Mouse (Mus musculus) limb, embryonic 14.5 days (tissue): ENCODE data around the gene Dab1. TPM values are rescaled to one million over a fixed set of nuclear protein-coding genes. Genes with fewer than 3 reads are reported as not detected.

Experiments used
- ATAC-seq: fragments of 200-750 bp; cut with Nextera tagmentation; 2 replicates; pipeline ENCODE4 v1.8.0; 2017; ENCODE audit warnings: low read depth, moderate number of reproducible peaks, moderate TSS enrichment; ENCODE audit not compliant: low FRiP score
- DNase-seq: peaks from one replicate; pipeline ENCODE4 v3.0.0-alpha.2; 2015; ENCODE audit warnings: low spot score
- H3K27ac ChIP-seq: fragments of 300-500 bp; sonication (generic); replicated peaks from 2 replicates; pipeline ENCODE4 v1.5.1; 2014; ENCODE audit warnings: low read depth, mild to moderate bottlenecking, low read length, moderate library complexity, mixed read lengths
- H3K27me3 ChIP-seq: fragments of 300-500 bp; sonication (generic); 2 replicates; pipeline ENCODE4 v1.6.1; 2014; ENCODE audit warnings: low read length, mixed read lengths; ENCODE audit not compliant: control insufficient read depth, insufficient read depth
- H3K36me3 ChIP-seq: fragments of 300-500 bp; sonication (generic); 2 replicates; pipeline ENCODE4 v1.6.1; 2014; ENCODE audit warnings: mild to moderate bottlenecking, low read length, moderate library complexity, mixed read lengths; ENCODE audit not compliant: control insufficient read depth, insufficient read depth
- H3K4me1 ChIP-seq: fragments of 300-500 bp; sonication (generic); 2 replicates; pipeline ENCODE4 v1.6.1; 2014; ENCODE audit warnings: antibody characterized with exemption, low read length, mixed read lengths; ENCODE audit not compliant: control insufficient read depth, insufficient read depth
- H3K4me2 ChIP-seq: fragments of 300-500 bp; sonication (generic); replicated peaks from 2 replicates; pipeline ENCODE4 v1.6.1; 2014; ENCODE audit warnings: low read depth, mild to moderate bottlenecking, low read length, moderate library complexity; ENCODE audit not compliant: severe bottlenecking
- H3K4me3 ChIP-seq: fragments of 300-500 bp; sonication (generic); replicated peaks from 2 replicates; pipeline ENCODE4 v1.5.1; 2014; ENCODE audit warnings: low read length
- H3K9ac ChIP-seq: fragments of 300-500 bp; sonication (generic); 2 replicates; pipeline ENCODE4 v1.6.1; 2014; ENCODE audit warnings: mild to moderate bottlenecking, low read depth, low read length, moderate library complexity; ENCODE audit not compliant: severe bottlenecking
- H3K9me3 ChIP-seq: fragments of 300-500 bp; sonication (generic); 2 replicates; pipeline ENCODE4 v1.6.1; 2016; ENCODE audit warnings: low read length; ENCODE audit not compliant: control insufficient read depth
- POLR2A ChIP-seq: fragments of 200-500 bp; IDR thresholded peaks from 2 replicates; pipeline ENCODE4 v1.8.0; 2012; ENCODE audit warnings: inconsistent platforms, mild to moderate bottlenecking, moderate library complexity, borderline replicate concordance; ENCODE audit not compliant: insufficient read depth, insufficient read length; ENCODE audit errors: extremely low read depth
- WGBS: fragments of 180-500 bp; shearing (Covaris S2); extraction: QIAGEN DNeasy Blood & Tissue Kit; methylation state at CpG from one replicate; pipeline ENCODE4 v1.1.7; 2014; 5-methylcytosine and 5-hydroxymethylcytosine counted together
- polyA plus RNA-seq, 2 experiments: library from polyadenylated mRNA; depleted of rRNA in 1 of 2; stranded (reverse) in 1 of 2; unstranded in 1 of 2; fragments of >200 nt; fragmentation: Nextera tagmentation in 1 of 2; extraction: Ambion mirVana in 1 of 2; gene quantifications; 2 replicates each; pipeline versions ENCODE4 v1.2.1 to v1.2.3; 2012 to 2014

Gene Dab1
- polyA plus RNA-seq, 2 experiments: 5.5 to 12.1 TPM

DNA sequence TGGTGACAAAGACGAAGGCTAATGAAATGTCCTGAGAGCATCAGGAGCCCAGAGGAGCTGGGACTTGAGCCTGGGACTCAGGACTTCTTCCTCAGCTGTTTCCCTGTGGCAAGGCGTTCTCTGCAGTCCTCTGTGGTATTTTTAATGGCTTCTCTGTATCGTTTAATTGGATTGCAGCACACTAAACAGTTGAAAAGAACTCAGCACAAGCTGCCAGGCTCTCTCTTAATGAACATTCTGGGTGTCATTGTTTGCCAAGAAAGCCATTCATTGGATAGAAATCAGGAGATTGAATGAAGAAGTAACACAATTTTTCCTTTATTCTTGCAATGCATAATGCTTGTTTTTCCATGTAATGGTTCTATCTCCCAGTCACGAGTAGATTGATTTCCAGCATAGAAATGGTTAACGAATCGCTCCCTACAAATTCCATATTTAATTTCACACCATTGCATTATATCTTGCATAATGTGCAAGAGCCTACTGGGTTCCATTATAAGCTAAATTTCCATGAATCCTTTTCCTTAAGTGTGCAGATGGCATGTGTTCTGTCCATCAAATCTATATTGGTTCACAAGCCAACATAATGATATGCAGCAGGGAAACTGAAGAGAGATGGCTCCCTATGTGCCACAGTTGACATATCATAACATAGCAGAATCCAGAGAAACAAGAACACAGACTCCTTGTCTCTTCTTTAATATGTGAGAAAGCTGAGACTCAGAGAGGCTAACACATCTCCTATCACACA lies 650.4 kb downstream of the Dab1 start:
- no peaks in the 10 kb centered on the region for H3K27me3 ChIP-seq
- H3K4me2 ChIP-seq: no peak overlapping the region
- 83% methylated on average over 6 of the region's 6 CpGs for WGBS
- H3K9ac ChIP-seq: no peak overlapping the region
- H3K4me1 ChIP-seq: no peaks in the 10 kb centered on the region
- no peak for TF ChIP-seq POLR2A
- DNase-seq (no peak), ATAC-seq (no peak)
- no peak overlapping the region for H3K27ac ChIP-seq
- H3K4me3 ChIP-seq: no peak overlapping the region
- no peaks in the 10 kb centered on the region for H3K36me3 ChIP-seq
- H3K9me3 ChIP-seq: no peaks in the 10 kb centered on the region

DNA sequence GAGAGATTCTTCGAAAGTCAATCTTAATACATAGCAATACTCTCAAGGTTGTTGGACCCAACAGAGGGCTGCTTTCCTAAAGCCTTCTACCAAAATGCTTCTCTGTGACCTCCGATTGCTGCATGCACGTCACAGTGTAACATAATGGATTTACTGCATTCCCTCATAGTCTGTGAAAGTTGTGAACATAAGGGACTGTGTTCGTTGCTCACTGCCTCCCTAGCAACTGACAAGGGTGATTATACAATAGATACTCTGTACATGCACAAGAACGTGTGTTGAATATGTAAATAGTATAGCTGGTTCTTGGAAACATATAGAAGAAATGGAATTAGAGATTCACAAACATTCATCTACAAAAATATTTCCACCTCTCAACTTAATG lies 651.0 kb downstream of the Dab1 start:
- H3K4me1 ChIP-seq: no peaks in the 10 kb centered on the region
- H3K27ac ChIP-seq: no peak overlapping the region
- H3K9me3 ChIP-seq: no peaks in the 10 kb centered on the region
- ATAC-seq: no peak
- H3K4me2 ChIP-seq: no peak overlapping the region
- H3K4me3 ChIP-seq: no peak overlapping the region
- 78% methylated on average over 5 of the region's 5 CpGs for WGBS
- TF ChIP-seq POLR2A: no peak
- no peak overlapping the region for H3K9ac ChIP-seq
- H3K36me3 ChIP-seq: no peaks in the 10 kb centered on the region
- no peak for DNase-seq
- H3K27me3 ChIP-seq: no peaks in the 10 kb centered on the region

DNA sequence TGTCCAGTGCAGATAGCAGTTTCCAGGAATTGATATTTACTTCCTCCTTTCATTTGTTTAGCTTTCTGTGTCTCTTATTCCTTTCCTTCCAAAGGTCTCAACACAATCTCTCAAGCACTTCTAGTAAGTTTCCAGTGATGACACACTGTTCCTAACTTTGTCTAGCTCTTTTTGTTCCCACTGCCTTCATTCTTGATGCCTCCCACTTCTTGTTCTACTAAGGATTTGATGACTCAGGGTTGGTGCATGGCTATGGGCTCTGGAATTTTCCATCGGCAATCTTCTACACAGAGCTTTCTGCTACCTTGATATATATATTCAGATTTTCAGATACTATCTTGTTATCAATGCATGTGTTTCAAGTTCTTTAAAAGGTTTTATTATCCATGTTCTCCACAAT lies 656.1 kb downstream of the Dab1 start:
- no peak overlapping the region for H3K9ac ChIP-seq
- no peaks in the 10 kb centered on the region for H3K9me3 ChIP-seq
- WGBS: 96% methylated on average over 1 of the region's 1 CpGs
- no peak for DNase-seq
- no peak for ATAC-seq
- H3K4me1 ChIP-seq: no peaks in the 10 kb centered on the region
- H3K36me3 ChIP-seq: no peaks in the 10 kb centered on the region
- no peak overlapping the region for H3K27ac ChIP-seq
- H3K4me3 ChIP-seq: no peak overlapping the region
- TF ChIP-seq POLR2A: no peak
- no peak overlapping the region for H3K4me2 ChIP-seq
- no peaks in the 10 kb centered on the region for H3K27me3 ChIP-seq

DNA sequence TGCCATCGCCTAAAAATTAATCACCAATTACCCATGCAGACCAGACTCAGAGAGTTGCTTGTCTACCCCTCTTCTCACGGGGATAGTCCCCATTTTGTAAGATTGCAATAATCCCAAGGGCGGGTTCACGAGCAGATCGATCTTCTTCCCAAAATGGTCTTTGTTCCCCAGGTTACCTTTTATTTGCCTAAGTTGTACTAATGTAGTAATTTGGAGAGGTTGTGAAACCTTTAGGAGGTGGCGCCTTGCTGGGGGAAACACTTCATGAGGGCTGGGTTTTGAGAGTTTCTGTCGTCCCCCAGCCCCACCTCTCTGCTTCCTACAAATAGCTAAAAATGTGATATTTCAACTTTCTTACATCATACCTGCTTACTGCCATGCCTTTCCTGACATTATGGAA lies 657.8 kb downstream of the Dab1 start:
- Histone ChIP-seq H3K9ac (no peak overlapping the region), H3K36me3 (no peaks in the 10 kb centered on the region), H3K27ac (no peak overlapping the region), H3K27me3 (no peaks in the 10 kb centered on the region), H3K4me3 (no peak overlapping the region), H3K4me2 (no peak overlapping the region), H3K4me1 (no peaks in the 10 kb centered on the region), H3K9me3 (no peaks in the 10 kb centered on the region)
- WGBS: 82% methylated on average over 7 of the region's 7 CpGs
- DNase-seq (no peak), ATAC-seq (no peak)
- TF ChIP-seq POLR2A: no peak

DNA sequence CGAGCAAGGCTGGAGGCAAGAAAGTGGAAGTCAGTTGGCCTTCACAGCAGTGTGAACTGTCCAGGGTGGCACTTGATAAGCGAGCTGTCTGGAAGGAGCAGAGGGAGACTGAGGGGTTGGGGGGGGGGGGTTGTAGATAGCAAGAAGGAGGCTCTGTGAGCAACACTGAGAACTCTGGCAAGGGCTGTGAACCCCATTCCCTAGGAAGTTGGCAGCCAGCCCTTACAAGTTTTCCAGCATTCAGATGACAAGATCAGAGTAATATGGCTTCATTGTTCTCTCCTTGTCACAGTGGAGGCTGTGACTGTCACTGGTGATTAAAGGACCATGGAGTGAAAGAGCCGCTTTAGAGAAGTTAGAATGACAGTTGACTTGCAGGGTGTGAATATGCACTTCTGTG lies 662.4 kb downstream of the Dab1 start:
- Histone ChIP-seq H3K27ac (no peak overlapping the region), H3K36me3 (no peaks in the 10 kb centered on the region)
- no peak for DNase-seq

More for the DNA sequence above, 662.4 kb downstream of the Dab1 start:
- Histone ChIP-seq H3K9me3 (no peaks in the 10 kb centered on the region), H3K4me1 (no peaks in the 10 kb centered on the region), H3K4me3 (no peak overlapping the region), H3K27me3 (no peaks in the 10 kb centered on the region), H3K9ac (no peak overlapping the region), H3K4me2 (no peak overlapping the region)
- no peak for TF ChIP-seq POLR2A
- ATAC-seq: no peak
- WGBS: 68% methylated on average over 3 of the region's 3 CpGs
